Mouse (Mus musculus): ENCODE measurements around the gene Nop16. TPM values are rescaled to one million over a fixed set of nuclear protein-coding genes. Genes with fewer than 3 reads are reported as not detected.
A peak's percentile ranks its signal among the peaks of the same experiment; 100 is the strongest.

Gene Nop16
- total and polyA plus RNA-seq, 3 experiments = 65.1 to 76.0 (median 65.7) TPM

DNA sequence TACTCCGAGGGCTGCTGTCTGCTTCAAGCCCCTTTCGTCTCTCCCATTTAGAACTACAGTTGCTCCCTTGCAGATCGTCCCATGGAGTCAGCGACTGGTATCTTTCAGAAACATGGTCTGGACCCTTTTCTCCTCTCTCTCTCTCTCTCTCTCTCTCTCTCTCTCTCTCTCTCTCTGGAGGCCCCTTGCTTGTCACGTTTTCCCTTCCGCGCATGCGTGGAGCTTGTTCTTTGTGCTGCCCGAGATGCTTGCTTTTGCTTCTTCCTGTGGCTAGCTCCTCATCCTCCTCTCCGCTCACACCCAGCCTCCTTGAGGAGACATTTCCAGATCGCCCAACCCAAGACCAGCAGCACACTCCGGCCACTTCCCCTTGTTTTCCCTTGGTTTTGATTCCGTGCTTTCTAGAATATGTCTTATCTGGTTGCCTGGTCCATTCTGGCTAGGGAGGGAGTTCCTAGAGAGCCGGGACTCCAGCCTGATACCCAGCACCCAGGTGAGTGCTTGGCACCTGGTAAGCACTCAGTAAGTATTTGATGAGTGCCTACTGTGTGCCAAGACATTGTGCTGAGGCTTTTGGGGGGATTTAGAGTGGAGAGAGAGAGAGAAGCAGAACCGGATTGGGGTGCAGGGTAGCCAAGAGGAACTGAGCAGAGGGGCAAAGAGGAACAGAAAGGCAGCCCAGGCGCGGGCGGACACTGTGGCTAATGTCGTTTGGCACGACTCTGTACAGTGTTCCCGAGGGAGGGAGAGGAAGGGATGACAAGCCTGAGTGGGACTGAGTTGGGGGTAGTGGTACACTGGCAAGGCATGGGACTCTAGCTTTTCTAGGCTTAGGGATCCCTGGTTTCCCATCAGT lies 12.0 kb downstream of the Nop16 start:
- H3K36me3 ChIP-seq (replicated peaks) = peaks cover 71% of the 10 kb centered on the region
- peaks cover 5% of the 10 kb centered on the region; the same call in 1 of the 2 replicates for H3K27me3 ChIP-seq (ENCODE audit: insufficient read depth, low read length)
- H3K4me3 ChIP-seq (ENCODE audit: low read depth, low read length) = no peak overlapping the region
- ATAC-seq (ENCODE audit: extremely low read depth, insufficient number of reproducible peaks, low FRiP score, poor library complexity, severe bottlenecking) (no peak), DNase-seq (ENCODE audit: low spot score) (no peak)
- TF ChIP-seq POLR2AphosphoS5 (IDR thresholded peaks at IDR 0.05; ENCODE audit: insufficient replicate concordance, low read depth, low read length) (no peak), GATA2 (IDR thresholded peaks at IDR 0.05; ENCODE audit: borderline replicate concordance, low read depth, low read length) (no peak), GATA1 (IDR thresholded peaks at IDR 0.05; ENCODE audit: borderline replicate concordance, low read length) (no peak), CTCF (IDR thresholded peaks at IDR 0.05; ENCODE audit: low read depth, low read length) (no peak), TAL1 (conservative IDR thresholded peaks at IDR 0.05; ENCODE audit: low read depth, low read length) (no peak)
- H3K9me3 ChIP-seq (replicated peaks) = no peaks in the 10 kb centered on the region
- peaks cover 50% of the 10 kb centered on the region for H3K4me1 ChIP-seq (ENCODE audit: insufficient read depth, low read depth, low read length)

DNA sequence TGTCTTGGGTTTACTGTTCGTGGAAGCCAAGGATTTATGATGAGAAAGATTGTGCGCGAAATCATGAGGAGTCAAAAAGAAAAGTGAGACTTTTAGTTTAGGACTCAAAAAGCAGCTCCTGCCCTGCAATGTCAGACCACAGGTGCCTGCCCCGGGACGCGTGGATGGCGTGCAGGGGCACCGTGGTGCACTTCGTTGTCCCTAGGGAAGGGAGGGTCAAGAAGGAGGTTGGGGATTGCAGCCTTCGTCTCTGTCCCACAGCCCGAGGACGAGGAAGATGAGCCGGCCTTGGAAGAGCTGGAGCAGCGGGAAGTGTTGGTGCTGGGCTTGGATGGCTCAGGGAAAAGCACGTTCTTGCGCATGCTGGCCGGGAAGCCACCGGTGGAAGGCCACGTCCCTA lies 14.4 kb downstream of the Nop16 start:
- DNase-seq (ENCODE audit: low spot score) (no peak), ATAC-seq (ENCODE audit: extremely low read depth, insufficient number of reproducible peaks, low FRiP score, poor library complexity, severe bottlenecking) (no peak)
- Histone ChIP-seq H3K4me1 (ENCODE audit: insufficient read depth, low read depth, low read length) (peaks cover 46% of the 10 kb centered on the region), H3K9me3 (replicated peaks) (no peaks in the 10 kb centered on the region), H3K36me3 (replicated peaks) (peaks cover 48% of the 10 kb centered on the region), H3K27me3 (ENCODE audit: insufficient read depth, low read length) (peaks cover 8% of the 10 kb centered on the region), H3K4me3 (ENCODE audit: low read depth, low read length) (peak overlapping the region; percentile 89)
- TF ChIP-seq TAL1 (conservative IDR thresholded peaks at IDR 0.05; ENCODE audit: low read depth, low read length) = no peak
- TF ChIP-seq POLR2AphosphoS5 (IDR thresholded peaks at IDR 0.05; ENCODE audit: insufficient replicate concordance, low read depth, low read length) = no peak
- no peak for TF ChIP-seq GATA1 (IDR thresholded peaks at IDR 0.05; ENCODE audit: borderline replicate concordance, low read length)
- TF ChIP-seq CTCF (IDR thresholded peaks at IDR 0.05; ENCODE audit: low read depth, low read length) = no peak
- TF ChIP-seq GATA2 (IDR thresholded peaks at IDR 0.05; ENCODE audit: borderline replicate concordance, low read depth, low read length) = no peak

DNA sequence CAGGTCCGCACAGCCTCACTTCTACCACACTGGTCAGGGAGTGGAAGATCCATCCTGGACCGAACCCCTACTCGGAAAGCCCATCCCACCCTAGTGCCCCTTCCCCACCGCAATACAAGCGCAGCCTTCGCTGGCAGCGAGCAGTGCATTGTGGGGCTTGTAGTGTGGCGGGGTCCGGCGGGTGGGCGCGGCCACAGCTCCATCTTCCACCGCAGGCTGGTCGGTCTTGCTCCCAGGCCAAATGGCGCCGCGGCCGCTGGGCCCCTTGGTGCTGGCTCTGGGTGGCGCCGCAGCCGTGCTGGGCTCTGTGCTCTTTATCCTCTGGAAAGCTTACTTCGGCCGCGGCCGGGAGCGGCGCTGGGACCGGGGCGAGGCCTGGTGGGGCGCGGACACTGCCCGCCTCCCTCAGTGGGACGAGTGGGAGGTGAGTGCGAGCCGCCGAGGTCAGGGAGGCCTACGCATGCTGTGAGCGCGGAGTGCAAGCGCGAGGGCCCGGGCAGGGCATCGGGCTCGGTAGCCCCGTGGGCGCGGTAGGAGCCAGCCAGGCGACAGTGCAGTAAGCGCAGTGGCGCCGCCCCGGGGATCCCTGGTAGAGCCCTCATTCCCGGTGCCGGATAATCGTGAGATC lies 14.9 kb downstream of the Nop16 start, which contains the start of gene Arl10:
Arl10 (plus strand) TSS at position 162 of the 628 bp plus-strand sequence.
- peaks cover 8% of the 10 kb centered on the region for H3K27me3 ChIP-seq (ENCODE audit: insufficient read depth, low read length)
- H3K9me3 ChIP-seq (replicated peaks) = no peaks in the 10 kb centered on the region
- H3K4me1 ChIP-seq (ENCODE audit: insufficient read depth, low read depth, low read length) = peaks cover 46% of the 10 kb centered on the region
- ATAC-seq (ENCODE audit: extremely low read depth, insufficient number of reproducible peaks, low FRiP score, poor library complexity, severe bottlenecking) = peak; percentile 71
- peak within 1 kb of the TSS; percentile 89 for H3K4me3 ChIP-seq (ENCODE audit: low read depth, low read length)
- H3K36me3 ChIP-seq (replicated peaks) = peaks cover 43% of the 10 kb centered on the region
- TF ChIP-seq GATA1 (IDR thresholded peaks at IDR 0.05; ENCODE audit: borderline replicate concordance, low read length) (no peak), GATA2 (IDR thresholded peaks at IDR 0.05; ENCODE audit: borderline replicate concordance, low read depth, low read length) (no peak), POLR2AphosphoS5 (IDR thresholded peaks at IDR 0.05; ENCODE audit: insufficient replicate concordance, low read depth, low read length) (no peak), TAL1 (conservative IDR thresholded peaks at IDR 0.05; ENCODE audit: low read depth, low read length) (no peak), CTCF (IDR thresholded peaks at IDR 0.05; ENCODE audit: low read depth, low read length) (no peak)
- DNase-seq (ENCODE audit: low spot score) = peak; percentile 61

DNA sequence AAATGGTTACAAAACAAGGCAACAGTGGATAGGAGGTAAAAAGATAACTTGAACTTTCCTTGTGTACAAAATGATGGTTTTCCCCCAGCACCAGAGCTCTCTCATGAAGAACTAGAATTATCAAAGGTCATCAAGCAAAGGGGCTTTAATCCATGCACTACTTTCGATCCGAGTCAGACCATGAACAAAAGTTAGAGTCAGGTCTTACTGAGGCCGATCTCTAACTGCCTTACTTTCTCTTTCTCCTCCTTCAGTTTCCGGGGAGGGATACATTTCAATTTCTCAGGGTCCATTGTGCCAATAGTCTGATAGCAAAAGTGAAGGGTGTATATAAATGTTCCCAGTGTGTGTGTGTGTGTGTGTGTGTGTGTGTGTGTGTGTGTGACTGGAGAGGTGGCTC lies 17.3 kb downstream of the Nop16 start:
- no peak for ATAC-seq (ENCODE audit: extremely low read depth, insufficient number of reproducible peaks, low FRiP score, poor library complexity, severe bottlenecking)
- Histone ChIP-seq H3K27me3 (ENCODE audit: insufficient read depth, low read length) (peaks cover 8% of the 10 kb centered on the region), H3K4me1 (ENCODE audit: insufficient read depth, low read depth, low read length) (peaks cover 41% of the 10 kb centered on the region), H3K4me3 (ENCODE audit: low read depth, low read length) (no peak overlapping the region), H3K36me3 (replicated peaks) (peaks cover 20% of the 10 kb centered on the region), H3K9me3 (replicated peaks) (no peaks in the 10 kb centered on the region)
- no peak for TF ChIP-seq CTCF (IDR thresholded peaks at IDR 0.05; ENCODE audit: low read depth, low read length)
- TF ChIP-seq POLR2AphosphoS5 (IDR thresholded peaks at IDR 0.05; ENCODE audit: insufficient replicate concordance, low read depth, low read length) = no peak
- no peak for TF ChIP-seq GATA1 (IDR thresholded peaks at IDR 0.05; ENCODE audit: borderline replicate concordance, low read length)
- TF ChIP-seq TAL1 (conservative IDR thresholded peaks at IDR 0.05; ENCODE audit: low read depth, low read length) = no peak
- no peak for TF ChIP-seq GATA2 (IDR thresholded peaks at IDR 0.05; ENCODE audit: borderline replicate concordance, low read depth, low read length)
- no peak for DNase-seq (ENCODE audit: low spot score)

DNA sequence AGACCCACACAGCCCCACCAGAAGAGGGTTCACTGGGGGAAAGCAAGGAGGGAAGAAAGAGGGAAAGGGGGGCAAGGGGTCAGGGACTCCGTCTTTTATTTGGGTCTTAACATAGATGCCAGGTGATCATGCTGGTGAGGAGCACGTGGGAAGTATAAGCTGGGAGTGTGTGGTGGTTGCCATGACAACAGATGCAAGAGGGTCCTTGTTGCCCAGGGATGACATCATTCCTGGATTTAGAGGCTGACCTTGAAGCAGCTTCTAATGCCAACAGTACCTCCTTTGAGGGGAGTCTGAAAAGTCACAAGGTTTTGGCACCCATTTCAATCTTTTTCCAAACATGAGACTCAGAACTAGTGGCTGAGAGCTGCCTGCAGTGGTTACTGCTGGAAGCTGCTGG lies 18.3 kb downstream of the Nop16 start:
- H3K9me3 ChIP-seq (replicated peaks) = no peaks in the 10 kb centered on the region
- peaks cover 41% of the 10 kb centered on the region for H3K4me1 ChIP-seq (ENCODE audit: insufficient read depth, low read depth, low read length)
- H3K36me3 ChIP-seq (replicated peaks) = peaks cover 10% of the 10 kb centered on the region
- TF ChIP-seq GATA2 (IDR thresholded peaks at IDR 0.05; ENCODE audit: borderline replicate concordance, low read depth, low read length) (no peak), TAL1 (conservative IDR thresholded peaks at IDR 0.05; ENCODE audit: low read depth, low read length) (no peak), POLR2AphosphoS5 (IDR thresholded peaks at IDR 0.05; ENCODE audit: insufficient replicate concordance, low read depth, low read length) (no peak), CTCF (IDR thresholded peaks at IDR 0.05; ENCODE audit: low read depth, low read length) (no peak), GATA1 (IDR thresholded peaks at IDR 0.05; ENCODE audit: borderline replicate concordance, low read length) (no peak)
- ATAC-seq (ENCODE audit: extremely low read depth, insufficient number of reproducible peaks, low FRiP score, poor library complexity, severe bottlenecking) = no peak
- peaks cover 8% of the 10 kb centered on the region for H3K27me3 ChIP-seq (ENCODE audit: insufficient read depth, low read length)
- no peak overlapping the region for H3K4me3 ChIP-seq (ENCODE audit: low read depth, low read length)
- DNase-seq (ENCODE audit: low spot score) = no peak

DNA sequence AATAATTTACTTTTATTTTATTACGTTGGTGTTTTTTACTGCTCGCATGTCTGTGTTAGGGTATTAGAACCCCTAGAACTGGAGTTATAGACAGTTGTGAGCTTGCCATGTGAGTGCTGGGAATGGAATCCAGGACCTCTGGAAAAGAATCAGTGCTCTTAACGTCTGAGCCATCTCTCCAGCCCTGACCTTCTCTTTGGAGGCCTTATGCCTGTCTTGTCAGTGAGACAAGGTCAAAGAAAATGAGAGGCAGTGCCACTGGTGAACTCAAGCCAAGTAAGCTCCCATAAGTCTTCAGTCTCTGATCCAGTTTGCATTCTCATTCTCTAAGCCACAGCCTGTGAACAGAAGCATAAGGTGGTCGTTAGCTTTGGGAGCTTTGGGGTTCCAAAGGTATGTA lies 19.2 kb downstream of the Nop16 start:
- Histone ChIP-seq H3K4me1 (ENCODE audit: insufficient read depth, low read depth, low read length) (peaks cover 39% of the 10 kb centered on the region), H3K4me3 (ENCODE audit: low read depth, low read length) (no peak overlapping the region)
- no peak for ATAC-seq (ENCODE audit: extremely low read depth, insufficient number of reproducible peaks, low FRiP score, poor library complexity, severe bottlenecking)

More for the DNA sequence above, 19.2 kb downstream of the Nop16 start:
- Histone ChIP-seq H3K9me3 (replicated peaks) (no peaks in the 10 kb centered on the region), H3K36me3 (replicated peaks) (peaks cover 3% of the 10 kb centered on the region), H3K27me3 (ENCODE audit: insufficient read depth, low read length) (peaks cover 8% of the 10 kb centered on the region)
- TF ChIP-seq GATA1 (IDR thresholded peaks at IDR 0.05; ENCODE audit: borderline replicate concordance, low read length) (no peak), CTCF (IDR thresholded peaks at IDR 0.05; ENCODE audit: low read depth, low read length) (no peak), TAL1 (conservative IDR thresholded peaks at IDR 0.05; ENCODE audit: low read depth, low read length) (no peak), POLR2AphosphoS5 (IDR thresholded peaks at IDR 0.05; ENCODE audit: insufficient replicate concordance, low read depth, low read length) (no peak), GATA2 (IDR thresholded peaks at IDR 0.05; ENCODE audit: borderline replicate concordance, low read depth, low read length) (no peak)
- DNase-seq (ENCODE audit: low spot score) = no peak

Measured in G1E (cell line).